Mouse (Mus musculus): ENCODE data around the gene Cacnb1. TPM values are rescaled to one million over a fixed set of nuclear protein-coding genes. Genes with fewer than 3 reads are reported as not detected.

Gene Cacnb1
- total and polyA plus RNA-seq, 2 experiments from 2014 or later = 51.0 to 83.4 TPM

DNA sequence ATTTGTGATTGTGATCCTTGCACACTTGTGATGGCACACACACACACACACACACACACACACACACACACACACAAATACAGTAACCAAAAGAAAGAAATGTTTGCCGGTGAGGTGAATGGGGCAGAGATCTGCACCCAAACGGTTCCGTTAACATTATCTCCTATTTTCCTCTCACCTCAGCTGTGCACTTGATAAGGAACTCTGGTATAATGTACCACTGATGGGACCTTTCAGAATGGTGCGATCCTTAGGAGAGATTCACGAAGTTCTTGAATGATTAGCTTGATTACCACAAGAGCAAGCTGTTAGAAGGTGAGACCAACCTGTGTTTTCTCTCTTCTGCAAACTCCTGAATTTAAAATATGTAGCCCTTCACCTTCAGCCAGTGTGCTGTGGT is 54.4 kb downstream of the Cacnb1 start:
- Histone ChIP-seq H3K9ac (replicated peaks; ENCODE audit: low read length) (no peak overlapping the region), H3K27ac (no peak overlapping the region), H3K4me3 (ENCODE audit: low read length) (no peak overlapping the region), H3K36me3 (ENCODE audit: insufficient read depth, low read length) (no peaks in the 10 kb centered on the region), H3K9me3 (ENCODE audit: low read length) (no peaks in the 10 kb centered on the region), H3K27me3 (ENCODE audit: insufficient read depth, low read length) (no peaks in the 10 kb centered on the region), H3K4me1 (ENCODE audit: insufficient read depth, low read length) (peaks cover 4% of the 10 kb centered on the region; the same call in 1 of the 2 replicates), H3K4me2 (ENCODE audit: low read depth, low read length) (no peak overlapping the region)
- ATAC-seq (no peak), DNase-seq (ENCODE audit: low spot score) (no peak)
- 87% methylated on average over 5 of the region's 5 CpGs for WGBS
- no peak for TF ChIP-seq CTCF (IDR thresholded peaks at IDR 0.05; ENCODE audit: low read depth)

DNA sequence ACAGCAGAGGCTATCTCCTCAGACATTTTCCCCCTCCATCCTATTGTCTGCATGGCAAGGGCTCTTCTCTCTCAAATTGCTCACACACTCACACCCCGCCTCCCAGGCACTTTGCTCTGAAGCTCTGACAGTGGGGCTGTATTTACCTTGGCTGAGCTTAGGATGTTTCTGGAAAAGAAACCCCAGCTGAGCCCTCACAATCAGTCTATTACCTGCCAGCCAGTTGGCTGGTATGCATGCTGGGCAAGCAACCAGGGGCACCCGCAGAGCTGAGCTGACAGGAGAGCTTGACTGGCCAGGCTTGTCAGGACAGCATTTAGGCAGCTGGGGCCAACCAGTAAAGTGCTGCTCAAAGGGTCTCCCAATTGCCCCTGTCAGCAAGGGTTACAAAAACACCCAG is 55.7 kb downstream of the Cacnb1 start:
- no peak overlapping the region for H3K9ac ChIP-seq (replicated peaks; ENCODE audit: low read length)
- no peak for TF ChIP-seq CTCF (IDR thresholded peaks at IDR 0.05; ENCODE audit: low read depth)

GRCm38 (mm10) chr11:97960907-97961306 is 61.9 kb downstream of the Cacnb1 start:
- Histone ChIP-seq H3K27me3 (ENCODE audit: insufficient read depth, low read length) (no peaks in the 10 kb centered on the region), H3K4me3 (ENCODE audit: low read length) (no peak overlapping the region), H3K9ac (replicated peaks; ENCODE audit: low read length) (no peak overlapping the region), H3K27ac (no peak overlapping the region), H3K36me3 (ENCODE audit: insufficient read depth, low read length) (no peaks in the 10 kb centered on the region), H3K9me3 (ENCODE audit: low read length) (no peaks in the 10 kb centered on the region), H3K4me2 (ENCODE audit: low read depth, low read length) (no peak overlapping the region), H3K4me1 (ENCODE audit: insufficient read depth, low read length) (no peaks in the 10 kb centered on the region; the same call in 1 of the 2 replicates)
- peak; percentile 63 for TF ChIP-seq CTCF (IDR thresholded peaks at IDR 0.05; ENCODE audit: low read depth)
- 96% methylated on average over 1 of the region's 1 CpGs for WGBS
- ATAC-seq (no peak), DNase-seq (ENCODE audit: low spot score) (no peak)

More for the DNA sequence above, 55.7 kb downstream of the Cacnb1 start:
- Histone ChIP-seq H3K36me3 (ENCODE audit: insufficient read depth, low read length) (no peaks in the 10 kb centered on the region), H3K9me3 (ENCODE audit: low read length) (no peaks in the 10 kb centered on the region), H3K4me2 (ENCODE audit: low read depth, low read length) (0 out of 2 replicates have a peak overlapping the region, but pooled peaks have one; percentile 1), H3K4me3 (ENCODE audit: low read length) (no peak overlapping the region), H3K4me1 (ENCODE audit: insufficient read depth, low read length) (peaks cover 4% of the 10 kb centered on the region; the same call in 1 of the 2 replicates), H3K27ac (0 out of 2 replicates have a peak overlapping the region, but pooled peaks have one; percentile 1), H3K27me3 (ENCODE audit: insufficient read depth, low read length) (no peaks in the 10 kb centered on the region)
- ATAC-seq (peak; percentile 59; the same call in 1 of the 2 replicates), DNase-seq (ENCODE audit: low spot score) (peak; percentile 62)
- 10% methylated on average over 2 of the region's 2 CpGs for WGBS

GRCm38 (mm10) chr11:97959300-97959680 is 63.5 kb downstream of the Cacnb1 start:
- ATAC-seq (no peak), DNase-seq (ENCODE audit: low spot score) (peak; percentile 54)
- TF ChIP-seq CTCF (IDR thresholded peaks at IDR 0.05; ENCODE audit: low read depth) = no peak
- H3K27ac ChIP-seq = no peak overlapping the region
- no peak overlapping the region for H3K4me2 ChIP-seq (ENCODE audit: low read depth, low read length)
- H3K9me3 ChIP-seq (ENCODE audit: low read length) = no peaks in the 10 kb centered on the region
- no peaks in the 10 kb centered on the region; the same call in 1 of the 2 replicates for H3K4me1 ChIP-seq (ENCODE audit: insufficient read depth, low read length)
- no peaks in the 10 kb centered on the region for H3K27me3 ChIP-seq (ENCODE audit: insufficient read depth, low read length)
- no peak overlapping the region for H3K4me3 ChIP-seq (ENCODE audit: low read length)
- whole genome bisulfite sequencing = 23% methylated on average over 5 of the region's 5 CpGs
- no peak overlapping the region for H3K9ac ChIP-seq (replicated peaks; ENCODE audit: low read length)
- H3K36me3 ChIP-seq (ENCODE audit: insufficient read depth, low read length) = no peaks in the 10 kb centered on the region

DNA sequence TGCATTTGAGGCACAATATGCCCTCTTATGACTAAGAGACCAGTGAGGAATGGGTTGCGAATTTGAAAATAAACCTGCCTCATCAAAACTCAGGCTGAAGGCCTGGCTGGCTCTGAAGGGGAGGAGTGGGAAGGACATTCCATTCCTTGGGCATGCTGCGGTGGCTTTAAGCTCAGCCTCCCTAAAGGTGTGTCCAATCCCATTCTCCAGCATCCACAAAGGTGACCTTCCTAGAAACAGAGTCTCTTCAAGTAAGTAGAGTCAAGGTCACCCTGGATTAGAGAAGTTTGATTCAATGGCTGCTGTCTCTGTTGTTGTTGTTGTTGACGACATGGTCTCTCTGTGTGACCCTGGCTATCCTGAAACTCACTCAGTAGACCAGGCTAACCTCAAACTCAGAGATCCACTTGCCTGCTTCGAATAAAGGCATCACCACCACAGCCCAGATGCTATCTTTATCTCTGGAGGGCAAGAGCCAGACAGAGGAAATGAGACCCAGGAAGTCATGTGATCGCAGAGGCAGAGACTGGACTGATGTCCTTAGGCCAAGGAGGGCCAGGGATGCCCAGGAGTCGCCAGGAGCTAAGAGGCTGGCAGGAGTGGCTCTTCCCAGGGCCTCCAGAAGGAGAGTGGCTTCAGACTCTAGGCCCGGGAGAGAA is 64.1 kb downstream of the Cacnb1 start:
- Histone ChIP-seq H3K27ac (no peak overlapping the region), H3K9ac (replicated peaks; ENCODE audit: low read length) (no peak overlapping the region), H3K27me3 (ENCODE audit: insufficient read depth, low read length) (no peaks in the 10 kb centered on the region), H3K9me3 (ENCODE audit: low read length) (no peaks in the 10 kb centered on the region), H3K36me3 (ENCODE audit: insufficient read depth, low read length) (no peaks in the 10 kb centered on the region), H3K4me2 (ENCODE audit: low read depth, low read length) (no peak overlapping the region), H3K4me1 (ENCODE audit: insufficient read depth, low read length) (no peaks in the 10 kb centered on the region; the same call in 1 of the 2 replicates), H3K4me3 (ENCODE audit: low read length) (no peak overlapping the region)
- 74% methylated on average over 7 of the region's 7 CpGs for WGBS
- DNase-seq (ENCODE audit: low spot score) = no peak
- no peak for ATAC-seq
- TF ChIP-seq CTCF (IDR thresholded peaks at IDR 0.05; ENCODE audit: low read depth) = no peak

GRCm38 (mm10) chr11:97956905-97957560 is 65.8 kb downstream of the Cacnb1 start:
- Histone ChIP-seq H3K4me1 (ENCODE audit: insufficient read depth, low read length) (no peaks in the 10 kb centered on the region; the same call in 1 of the 2 replicates), H3K4me3 (ENCODE audit: low read length) (no peak overlapping the region)

More at GRCm38 (mm10) chr11:97956905-97957560, 65.8 kb downstream of the Cacnb1 start:
- 32% methylated on average over 6 of the region's 6 CpGs for WGBS
- peak; percentile 70 for DNase-seq (ENCODE audit: low spot score)
- H3K36me3 ChIP-seq (ENCODE audit: insufficient read depth, low read length) = no peaks in the 10 kb centered on the region
- no peak overlapping the region for H3K9ac ChIP-seq (replicated peaks; ENCODE audit: low read length)
- peak; percentile 41; the same call in 1 of the 2 replicates for ATAC-seq
- H3K4me2 ChIP-seq (ENCODE audit: low read depth, low read length) = no peak overlapping the region
- no peaks in the 10 kb centered on the region for H3K27me3 ChIP-seq (ENCODE audit: insufficient read depth, low read length)
- H3K27ac ChIP-seq = no peak overlapping the region
- TF ChIP-seq CTCF (IDR thresholded peaks at IDR 0.05; ENCODE audit: low read depth) = no peak
- H3K9me3 ChIP-seq (ENCODE audit: low read length) = no peaks in the 10 kb centered on the region
